Mouse (Mus musculus): Measurements from ENCODE around the gene Tsg101.
A peak's percentile ranks its signal among the peaks of the same experiment; 100 is the strongest.
"Not testable (repeated sequence)": the region's sequence is repeated elsewhere in the genome, so short reads cannot be mapped to it uniquely, and the experiment has no call there.

The Tsg101 gene

GRCm38 (mm10) chr7:46919551-46920176, at the start of gene Tsg101:
Gene Tsg101 (minus strand): TSS chr7:46919969.
- DNase-seq, result peak; percentile 94 to 97

GRCm38 (mm10) chr7:46964070-46964469, 44.3 kb upstream of the Tsg101 start:
- no peak for DNase-seq

- peak; percentile 63 to 77 for DNase-seq
Measured at GRCm38 (mm10) chr7:46962806-46963618, 43.2 kb upstream of the Tsg101 start.

GRCm38 (mm10) chr7:46962132-46962531, 42.4 kb upstream of the Tsg101 start:
- DNase-seq, result peak in 1 of 2 experiments; percentile 31

GRCm38 (mm10) chr7:46960991-46961390, 41.2 kb upstream of the Tsg101 start:
- no peak for DNase-seq

- peak; percentile 29 for DNase-seq
Measured at GRCm38 (mm10) chr7:46958853-46959252, 39.1 kb upstream of the Tsg101 start.

- peak; percentile 98 to 99 for DNase-seq
Measured at GRCm38 (mm10) chr7:46957831-46958691, 38.3 kb upstream of the Tsg101 start, which contains the start of gene Uevld. Gene Uevld (minus strand): TSS chr7:46958527.

- peak in 1 of 2 experiments; percentile 33 for DNase-seq
Measured at GRCm38 (mm10) chr7:46935847-46936246, 16.1 kb upstream of the Tsg101 start.

- no peak for DNase-seq
Measured at GRCm38 (mm10) chr7:46934788-46935187, 15.0 kb upstream of the Tsg101 start.

- DNase-seq, result no peak
Measured at GRCm38 (mm10) chr7:46931370-46931769, 11.6 kb upstream of the Tsg101 start.

GRCm38 (mm10) chr7:46928291-46928690, 8.5 kb upstream of the Tsg101 start:
- no peak for DNase-seq

- DNase-seq, result no peak
Measured at GRCm38 (mm10) chr7:46922075-46922474, 2.3 kb upstream of the Tsg101 start.

GRCm38 (mm10) chr7:46918678-46919371, 944 bp downstream of the Tsg101 start:
- no peak for DNase-seq

- no peak for DNase-seq
Measured at GRCm38 (mm10) chr7:46916376-46916775, 3.4 kb downstream of the Tsg101 start.

GRCm38 (mm10) chr7:46911250-46911649, 8.5 kb downstream of the Tsg101 start:
- no peak for DNase-seq

- no peak for DNase-seq
Measured at GRCm38 (mm10) chr7:46899343-46899742, 20.4 kb downstream of the Tsg101 start.

- DNase-seq, result no peak
Measured at GRCm38 (mm10) chr7:46895511-46895910, 24.3 kb downstream of the Tsg101 start.

GRCm38 (mm10) chr7:46883304-46883703, 36.5 kb downstream of the Tsg101 start:
- DNase-seq, result no peak

GRCm38 (mm10) chr7:46881941-46882340, 37.8 kb downstream of the Tsg101 start:
- DNase-seq, result not testable (repeated sequence)

GRCm38 (mm10) chr7:46880992-46881391, 38.8 kb downstream of the Tsg101 start:
- DNase-seq, result no peak

GRCm38 (mm10) chr7:46879851-46880250, 39.9 kb downstream of the Tsg101 start:
- peak in 1 of 2 experiments; percentile 18 for DNase-seq

GRCm38 (mm10) chr7:46877255-46877654, 42.5 kb downstream of the Tsg101 start:
- DNase-seq, result no peak

Measured in cerebellum, postnatal 25 days (tissue).